Mouse (Mus musculus) liver, embryonic 18 days (tissue): Measurements from ENCODE around the gene Gid8. TPM values are rescaled to one million over a fixed set of nuclear protein-coding genes. Genes with fewer than 3 reads are reported as not detected.

Source experiments
- polyA plus RNA-seq: library from polyadenylated mRNA; depleted of rRNA; stranded (reverse); fragments of >200 nt; gene quantifications from 2 replicates; pipeline ENCODE4 v1.2.3, GENCODE M21; 2012; rRNA removed

Gid8 gene
- polyA plus RNA-seq: 54.0 and 54.6 TPM in 2 replicates

GRCm38 (mm10) chr2:180709923-180710272, at the start of gene Gid8, which contains the start of gene Dido1:
TSS of gene Gid8 (plus strand) at chr2:180710117.
TSS of gene Dido1 (minus strand) at chr2:180709999.

GRCm38 (mm10) chr2:180724585-180725413, 14.9 kb downstream of the Gid8 start, which contains the start of gene Slc17a9:
TSS of gene Slc17a9 (plus strand) at chr2:180725263.

Other genes with a start within 250 kb of the Gid8 start
- gene Ntsr1, start 210.1 kb upstream of the Gid8 start, polyA plus RNA-seq: 0.01 and 0.02 TPM in 2 replicates
- gene Mrgbp, start 128.8 kb upstream of the Gid8 start, polyA plus RNA-seq: 11.4 and 12.6 TPM in 2 replicates
- 43.3 and 47.9 TPM in 2 replicates for gene Ogfr, start 120.9 kb upstream of the Gid8 start, polyA plus RNA-seq
- gene Col9a3, start 112.3 kb upstream of the Gid8 start, polyA plus RNA-seq: 0.89 and 0.97 TPM in 2 replicates
- gene Tcfl5, start 67.4 kb upstream of the Gid8 start, polyA plus RNA-seq: 0.12 and 0.20 TPM in 2 replicates
- 10.1 and 13.0 TPM in 2 replicates for gene Dido1, start 118 bp upstream of the Gid8 start, polyA plus RNA-seq
- 15.6 and 19.5 TPM in 2 replicates for gene Slc17a9, start 15.1 kb downstream of the Gid8 start, polyA plus RNA-seq
- not detected in 2 replicates for gene Bhlhe23, start 66.8 kb downstream of the Gid8 start, polyA plus RNA-seq
- gene Ythdf1, start 210.8 kb downstream of the Gid8 start, polyA plus RNA-seq: 16.6 and 17.1 TPM in 2 replicates
- not detected in 2 replicates for gene Birc7, start 218.9 kb downstream of the Gid8 start, polyA plus RNA-seq
- gene Nkain4, start 244.6 kb downstream of the Gid8 start, polyA plus RNA-seq: 2.0 and 2.2 TPM in 2 replicates